38 mouse cellular contexts compared by ENCODE assay signal in the genomic region with DNA sequence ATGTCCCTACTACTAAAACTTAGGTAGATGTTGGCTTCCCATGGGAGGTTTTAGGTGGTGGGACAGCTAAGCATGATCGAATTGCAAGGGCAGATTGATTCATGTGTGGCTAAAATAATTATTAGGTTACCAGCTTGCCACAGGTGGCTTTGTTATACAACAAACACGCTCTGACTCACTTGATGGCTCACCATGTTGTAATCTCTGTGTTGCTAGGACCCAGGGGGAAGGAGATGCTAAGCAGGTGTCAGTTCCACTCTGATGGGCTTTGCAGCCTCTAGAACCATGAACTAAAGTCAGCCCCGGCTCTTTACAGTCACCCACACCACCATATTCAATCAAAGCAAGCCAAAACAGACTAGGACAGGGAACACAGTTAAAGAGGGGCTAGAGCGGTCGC. TPM values are rescaled to one million over a fixed set of nuclear protein-coding genes. Genes with fewer than 3 reads are reported as not detected.
"Had no signal": no experiment of that assay in that cellular context is flagged by ENCODE, and none has a peak within 500 bp of the region (broad histone marks: within the 10 kb centered on the region; RNA-seq: fewer than 3 reads in every experiment).

No protein-coding gene starts in this region.

- DNase-seq: gastrocnemius, adult 2 months; gastrocnemius, postnatal 10 days; gastrocnemius, postnatal 25 days; heart, adult 2 months; heart, postnatal 4 days; kidney, adult 18-20 months; kidney, adult 8-10 months; kidney, postnatal 10 days; kidney, postnatal 25 days; kidney, postnatal 4 days; liver; liver, embryonic 13.5 days had no signal

- H3K27me3 ChIP-seq: hindbrain, embryonic 12.5 days; intestine, embryonic 15.5 days; limb, embryonic 12.5 days; liver, embryonic 13.5 days had no signal

- ATAC-seq: hindbrain, embryonic 16.5 days; inflammation-experienced regulatory T-cells, adult 6 months; intestine, embryonic 15.5 days; intestine, postnatal 0 days had no signal

RNA-seq across cellular contexts. Expression of a gene that starts 2.5 kb away (rescaled TPM):
- total RNA-seq: gastrocnemius, adult 2 months; gastrocnemius, postnatal 10 days; gastrocnemius, postnatal 25 days; gastrocnemius, postnatal 4 days; granulocyte monocyte progenitor cell, adult 5-6 weeks; heart, adult 2 months; heart, postnatal 25 days; heart, postnatal 4 days; layer of hippocampus, adult 2 months; layer of hippocampus, postnatal 10 days; layer of hippocampus, postnatal 25 days; left cerebral cortex, adult 2 months; left cerebral cortex, postnatal 14 days; left cerebral cortex, postnatal 36 days had no signal
- polyA plus RNA-seq: heart, embryonic 11.5 days; heart, embryonic 13.5 days; heart, embryonic 15.5 days; heart, postnatal 0 days; hindbrain, embryonic 10.5 days; hindbrain, embryonic 12.5 days; hindbrain, embryonic 14.5 days; hindbrain, embryonic 16.5 days; inflammation-experienced regulatory T-cells, adult 6 months; intestine, embryonic 15.5 days; intestine, postnatal 0 days; kidney, embryonic 14.5 days; kidney, embryonic 16.5 days; limb, embryonic 10.5 days; limb, embryonic 12.5 days; limb, embryonic 14.5 days; liver, embryonic 11.5 days; liver, embryonic 13.5 days had no signal

RNA-seq across cellular contexts. Expression of a gene that starts 21.5 kb away (rescaled TPM):
- total RNA-seq: granulocyte monocyte progenitor cell, adult 5-6 weeks had no signal

RNA-seq across cellular contexts. Expression of a gene that starts 39.1 kb away (rescaled TPM):
- total RNA-seq: gastrocnemius, adult 2 months; gastrocnemius, postnatal 10 days; gastrocnemius, postnatal 25 days; gastrocnemius, postnatal 4 days; granulocyte monocyte progenitor cell, adult 5-6 weeks; heart, adult 2 months; heart, postnatal 4 days; layer of hippocampus, postnatal 10 days; layer of hippocampus, postnatal 25 days; left cerebral cortex, adult 2 months; left cerebral cortex, postnatal 14 days; left cerebral cortex, postnatal 36 days had no signal
- polyA plus RNA-seq: heart, adult 2 months; heart, embryonic 11.5 days; heart, embryonic 13.5 days; heart, embryonic 15.5 days; heart, postnatal 0 days; hindbrain, embryonic 10.5 days; hindbrain, embryonic 12.5 days; hindbrain, embryonic 14.5 days; inflammation-experienced regulatory T-cells, adult 6 months; intestine, embryonic 15.5 days; kidney, embryonic 14.5 days; limb, embryonic 10.5 days; liver, embryonic 11.5 days; liver, embryonic 13.5 days had no signal
